Mouse (Mus musculus) erythroblast, embryonic 14.5 days (primary cell): Measurements from ENCODE around the gene Dicer1.

Experiments used
- GATA1 ChIP-seq: IDR thresholded peaks from 2 replicates; pipeline ENCODE4 v1.6.1; 2012; ENCODE audit warnings: low read length, inconsistent platforms, mixed read lengths
- TAL1 ChIP-seq: IDR thresholded peaks from 3 replicates; pipeline ENCODE4 v1.6.1; 2012; ENCODE audit warnings: low read length, inconsistent platforms, mixed read lengths

DNA sequence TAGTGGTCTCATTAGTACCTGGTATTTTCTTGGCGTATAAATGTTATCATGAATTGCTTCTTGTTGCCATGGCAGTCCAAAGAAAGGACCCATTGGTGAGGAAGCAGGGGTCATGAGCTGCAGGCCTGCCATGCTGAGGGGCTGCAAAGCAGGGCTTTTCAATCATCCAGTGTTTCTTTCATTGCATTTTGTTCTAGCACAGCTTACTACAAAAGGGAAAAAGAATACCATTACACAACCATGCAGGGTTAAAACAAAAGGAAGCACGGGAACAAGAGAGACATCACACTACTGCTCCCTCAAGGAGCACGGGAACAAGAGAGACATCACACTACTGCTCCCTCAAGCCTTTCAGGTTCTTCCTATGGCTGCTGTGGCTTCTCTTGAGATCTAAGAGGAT is 20.0 kb downstream of the Dicer1 start:
- TF ChIP-seq GATA1 (no peak), TAL1 (no peak)
